Mouse (Mus musculus) erythroblast, embryonic 14.5 days (primary cell): ENCODE data around the gene Vmn1r16.

Experiments used
- GATA1 ChIP-seq: IDR thresholded peaks from 2 replicates; pipeline ENCODE4 v1.6.1; 2012; ENCODE audit warnings: low read length, inconsistent platforms, mixed read lengths
- TAL1 ChIP-seq: IDR thresholded peaks from 3 replicates; pipeline ENCODE4 v1.6.1; 2012; ENCODE audit warnings: low read length, inconsistent platforms, mixed read lengths

GRCm38 (mm10) chr6:57272517-57272916 is 56.8 kb downstream of the Vmn1r16 start:
- TF ChIP-seq TAL1 (no peak), GATA1 (no peak)
